Mouse (Mus musculus) midbrain, embryonic 11.5 days (tissue): ENCODE measurements around the gene Krcc1. TPM values are rescaled to one million over a fixed set of nuclear protein-coding genes. Genes with fewer than 3 reads are reported as not detected.
A peak's percentile ranks its signal among the peaks of the same experiment; 100 is the strongest.

Source experiments
- ATAC-seq: fragments of 200-750 bp; cut with Nextera tagmentation; 2 replicates; pipeline ENCODE4 v1.8.0; 2017; ENCODE audit warnings: moderate TSS enrichment, moderate library complexity; ENCODE audit not compliant: low FRiP score
- DNase-seq: peaks from one replicate; pipeline ENCODE4 v3.0.0; 2015; ENCODE audit warnings: low spot score; ENCODE audit errors: missing footprints
- H3K27ac ChIP-seq: fragments of 300-500 bp; sonication (generic); 2 replicates; pipeline ENCODE4 v1.5.1; 2014; ENCODE audit warnings: low read depth, low read length
- H3K27me3 ChIP-seq: fragments of 300-500 bp; sonication (generic); 2 replicates; pipeline ENCODE4 v1.6.1; 2014; ENCODE audit warnings: mild to moderate bottlenecking, low read length, moderate library complexity, mixed read lengths; ENCODE audit not compliant: control insufficient read depth, insufficient read depth
- H3K36me3 ChIP-seq: fragments of 300-500 bp; sonication (generic); 2 replicates; pipeline ENCODE4 v1.6.1; 2014; ENCODE audit warnings: mild to moderate bottlenecking, low read length, moderate library complexity, mixed read lengths; ENCODE audit not compliant: control insufficient read depth, insufficient read depth
- H3K4me1 ChIP-seq: fragments of 300-500 bp; sonication (generic); 2 replicates; pipeline ENCODE4 v1.6.1; 2014; ENCODE audit warnings: low read length; ENCODE audit not compliant: control insufficient read depth, insufficient read depth
- H3K4me2 ChIP-seq: fragments of 300-500 bp; sonication (generic); 2 replicates; pipeline ENCODE4 v1.6.1; 2014; ENCODE audit warnings: mild to moderate bottlenecking, moderate library complexity
- H3K4me3 ChIP-seq: fragments of 300-500 bp; sonication (generic); 2 replicates; pipeline ENCODE4 v1.5.1; 2014; ENCODE audit warnings: low read depth, low read length
- H3K9ac ChIP-seq: fragments of 300-500 bp; sonication (generic); 2 replicates; pipeline ENCODE4 v1.6.1; 2014; ENCODE audit warnings: low read length
- H3K9me3 ChIP-seq: fragments of 300-500 bp; sonication (generic); 2 replicates; pipeline ENCODE4 v1.6.1; 2016; ENCODE audit warnings: low read length; ENCODE audit not compliant: control insufficient read depth
- WGBS: fragments of 180-500 bp; shearing (Covaris S2); extraction: QIAGEN DNeasy Blood & Tissue Kit; methylation state at CpG from one replicate; pipeline ENCODE4 v1.1.7; 2014; 5-methylcytosine and 5-hydroxymethylcytosine counted together
- polyA plus RNA-seq: library from polyadenylated mRNA; unstranded; fragments of >200 nt; fragmentation: Nextera tagmentation; extraction: Ambion mirVana; gene quantifications from 2 replicates; pipeline ENCODE4 v1.2.1, GENCODE M21; 2014

Gene Krcc1
- polyA plus RNA-seq, 1 experiment from 2014 or later, result 36.1 TPM

GRCm38 (mm10) chr6:71239069-71239750 lies 32.3 kb upstream of the Krcc1 start:
- Histone ChIP-seq H3K27me3 (no peaks in the 10 kb centered on the region), H3K9ac (no peak overlapping the region), H3K4me1 (no peaks in the 10 kb centered on the region), H3K4me3 (no peak overlapping the region), H3K9me3 (no peaks in the 10 kb centered on the region), H3K27ac (no peak overlapping the region), H3K36me3 (no peaks in the 10 kb centered on the region), H3K4me2 (no peak overlapping the region)
- DNase-seq, result no peak
- no peak for ATAC-seq
- 92% methylated on average over 26 of the region's 26 CpGs for WGBS

DNA sequence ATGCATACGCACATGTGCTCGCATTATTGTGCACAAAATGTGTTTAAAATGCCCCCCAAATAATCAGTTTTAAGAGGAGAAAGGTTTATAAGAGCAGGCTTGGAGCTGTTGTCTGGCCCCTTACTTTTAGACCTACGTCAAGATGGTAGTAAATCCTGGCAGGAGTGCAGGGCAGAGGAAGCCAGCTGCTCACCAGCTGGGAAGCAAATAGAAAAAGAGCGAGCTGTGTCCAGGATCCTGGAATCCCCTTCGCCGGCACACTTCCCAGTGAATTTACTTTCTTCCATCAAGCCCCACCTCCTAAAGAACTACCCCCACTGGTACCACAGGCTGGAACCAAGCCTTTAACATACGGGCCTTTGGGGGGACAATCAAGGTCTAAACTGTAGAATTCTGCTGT lies 30.6 kb upstream of the Krcc1 start:
- no peaks in the 10 kb centered on the region for H3K36me3 ChIP-seq
- H3K4me1 ChIP-seq, result no peaks in the 10 kb centered on the region
- no peaks in the 10 kb centered on the region for H3K9me3 ChIP-seq
- ATAC-seq (no peak), DNase-seq (no peak)
- 89% methylated on average over 7 of the region's 7 CpGs for WGBS
- H3K9ac ChIP-seq, result no peak overlapping the region
- no peak overlapping the region for H3K27ac ChIP-seq
- no peaks in the 10 kb centered on the region for H3K27me3 ChIP-seq
- H3K4me2 ChIP-seq, result no peak overlapping the region
- H3K4me3 ChIP-seq, result no peak overlapping the region

DNA sequence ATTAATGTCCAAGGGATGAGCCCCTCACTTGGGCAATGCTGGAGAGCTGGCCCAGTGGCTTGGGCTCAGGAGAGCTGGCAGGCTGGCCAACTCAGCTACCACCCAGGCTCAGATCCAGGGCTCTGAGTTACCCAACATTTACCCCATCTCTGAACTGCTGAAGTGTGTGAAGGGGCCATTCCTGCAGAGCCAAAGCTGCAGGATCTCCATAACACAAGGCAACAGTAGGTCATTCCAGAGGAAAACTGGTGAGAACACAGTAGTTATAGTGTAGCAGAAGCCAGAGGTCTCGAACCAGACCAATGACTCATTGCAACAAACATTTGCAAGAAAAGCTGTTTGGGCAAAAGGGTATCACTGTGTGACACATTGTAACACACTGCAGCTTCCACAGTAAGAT lies 28.7 kb upstream of the Krcc1 start:
- Histone ChIP-seq H3K4me2 (no peak overlapping the region), H3K9me3 (no peaks in the 10 kb centered on the region), H3K27me3 (no peaks in the 10 kb centered on the region), H3K9ac (no peak overlapping the region), H3K4me1 (no peaks in the 10 kb centered on the region), H3K27ac (no peak overlapping the region), H3K36me3 (no peaks in the 10 kb centered on the region), H3K4me3 (no peak overlapping the region)
- no peak for ATAC-seq
- WGBS, result 83% methylated on average over 1 of the region's 1 CpGs
- DNase-seq, result no peak

- no peaks in the 10 kb centered on the region for H3K36me3 ChIP-seq
- no peaks in the 10 kb centered on the region for H3K27me3 ChIP-seq
- no peak overlapping the region for H3K27ac ChIP-seq
- no peak for DNase-seq
- H3K4me2 ChIP-seq, result no peak overlapping the region
- no peak for ATAC-seq
- H3K4me3 ChIP-seq, result no peak overlapping the region
- no peaks in the 10 kb centered on the region for H3K9me3 ChIP-seq
- H3K4me1 ChIP-seq, result no peaks in the 10 kb centered on the region
- H3K9ac ChIP-seq, result no peak overlapping the region
- 86% methylated on average over 3 of the region's 3 CpGs for WGBS
Measured at GRCm38 (mm10) chr6:71243258-71243657, 28.2 kb upstream of the Krcc1 start.

DNA sequence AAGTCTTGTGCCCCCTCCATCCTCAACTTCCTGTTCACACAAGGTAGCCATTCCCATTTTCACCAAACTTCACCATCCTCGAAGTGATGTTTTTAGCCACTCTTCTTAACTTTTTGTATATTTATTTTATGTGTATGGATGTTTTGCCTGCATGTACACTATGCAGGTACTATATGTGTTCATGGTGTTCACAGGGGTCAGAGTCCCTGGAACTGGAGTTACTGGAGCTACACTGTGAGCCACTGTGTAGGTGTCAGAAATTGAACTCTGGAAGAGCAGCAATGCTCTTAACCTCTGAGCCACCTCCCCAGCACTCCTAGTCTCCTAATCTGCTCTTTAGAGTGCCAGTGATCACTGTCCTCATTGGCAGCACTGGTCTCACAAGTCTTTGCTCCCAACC lies 23.1 kb upstream of the Krcc1 start:
- ATAC-seq (no peak), DNase-seq (peak; percentile 60)
- Histone ChIP-seq H3K9me3 (no peaks in the 10 kb centered on the region), H3K27me3 (no peaks in the 10 kb centered on the region), H3K36me3 (no peaks in the 10 kb centered on the region), H3K9ac (no peak overlapping the region), H3K4me2 (no peak overlapping the region), H3K27ac (no peak overlapping the region), H3K4me1 (no peaks in the 10 kb centered on the region), H3K4me3 (no peak overlapping the region)
- 94% methylated on average over 1 of the region's 1 CpGs for WGBS

DNA sequence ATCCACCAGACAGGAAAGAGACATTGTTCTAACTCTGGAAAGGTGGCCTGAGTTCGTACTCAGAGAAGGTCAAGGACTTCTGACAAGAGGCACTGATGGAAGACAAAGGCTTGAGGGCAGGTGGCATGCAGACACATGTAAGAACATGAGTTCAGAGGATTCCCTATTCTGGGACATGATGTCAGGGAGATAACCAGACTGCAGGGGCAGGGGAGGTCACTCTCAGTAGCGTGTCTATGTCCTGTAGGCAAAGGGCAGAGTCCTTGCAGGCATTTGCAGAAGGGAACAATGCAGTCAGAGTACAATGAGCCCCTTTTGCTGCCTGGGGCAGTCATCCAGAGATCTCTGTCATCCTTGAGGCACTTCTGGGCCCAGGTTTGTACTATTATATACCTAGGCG lies 21.9 kb upstream of the Krcc1 start:
- Histone ChIP-seq H3K4me2 (no peak overlapping the region), H3K27ac (no peak overlapping the region), H3K4me3 (no peak overlapping the region), H3K4me1 (no peaks in the 10 kb centered on the region), H3K36me3 (no peaks in the 10 kb centered on the region), H3K9ac (no peak overlapping the region), H3K27me3 (no peaks in the 10 kb centered on the region), H3K9me3 (no peaks in the 10 kb centered on the region)
- WGBS, result 69% methylated on average over 3 of the region's 3 CpGs
- no peak for ATAC-seq
- DNase-seq, result no peak

DNA sequence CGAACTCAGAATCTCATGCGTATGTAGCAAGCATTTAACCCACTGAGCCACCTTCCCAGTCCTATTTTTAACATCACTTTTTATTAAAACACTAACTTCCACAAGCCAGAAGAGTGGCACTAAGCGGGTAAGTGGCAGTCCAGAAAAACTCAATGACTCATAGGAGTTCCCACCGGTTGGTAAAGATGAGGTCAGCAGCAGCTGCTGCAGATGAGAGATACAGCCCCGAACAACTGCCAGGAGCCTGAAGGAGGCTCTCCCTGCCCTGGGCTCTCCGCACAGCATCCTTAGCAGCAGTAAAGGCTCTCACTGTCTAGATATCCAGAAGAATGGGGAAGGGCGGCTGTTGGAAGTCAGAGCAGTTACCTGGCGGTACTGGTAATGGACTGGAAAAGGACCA lies 20.5 kb upstream of the Krcc1 start:
- H3K36me3 ChIP-seq, result no peaks in the 10 kb centered on the region
- no peaks in the 10 kb centered on the region for H3K4me1 ChIP-seq
- DNase-seq (no peak), ATAC-seq (no peak)
- WGBS, result 86% methylated on average over 8 of the region's 8 CpGs
- no peak overlapping the region for H3K27ac ChIP-seq
- H3K4me2 ChIP-seq, result no peak overlapping the region
- no peaks in the 10 kb centered on the region for H3K27me3 ChIP-seq
- H3K4me3 ChIP-seq, result no peak overlapping the region
- H3K9me3 ChIP-seq, result no peaks in the 10 kb centered on the region
- H3K9ac ChIP-seq, result no peak overlapping the region

GRCm38 (mm10) chr6:71254456-71254855 lies 17.0 kb upstream of the Krcc1 start:
- no peak for DNase-seq
- no peak overlapping the region for H3K4me3 ChIP-seq
- H3K27ac ChIP-seq, result no peak overlapping the region
- H3K4me2 ChIP-seq, result no peak overlapping the region
- WGBS, result 92% methylated on average over 6 of the region's 6 CpGs
- H3K9me3 ChIP-seq, result no peaks in the 10 kb centered on the region
- H3K27me3 ChIP-seq, result no peaks in the 10 kb centered on the region
- H3K4me1 ChIP-seq, result no peaks in the 10 kb centered on the region
- H3K9ac ChIP-seq, result no peak overlapping the region
- H3K36me3 ChIP-seq, result no peaks in the 10 kb centered on the region
- no peak for ATAC-seq

- H3K4me2 ChIP-seq, result no peak overlapping the region
- H3K9ac ChIP-seq, result no peak overlapping the region
- ATAC-seq (no peak), DNase-seq (no peak)
- no peaks in the 10 kb centered on the region for H3K36me3 ChIP-seq
- no peaks in the 10 kb centered on the region for H3K27me3 ChIP-seq
- H3K4me3 ChIP-seq, result no peak overlapping the region
- no peak overlapping the region for H3K27ac ChIP-seq
- no peaks in the 10 kb centered on the region for H3K9me3 ChIP-seq
- 91% methylated on average over 10 of the region's 10 CpGs for WGBS
- H3K4me1 ChIP-seq, result no peaks in the 10 kb centered on the region
Measured at GRCm38 (mm10) chr6:71256166-71256565, 15.3 kb upstream of the Krcc1 start.
